Mouse (Mus musculus) small intestine, adult 2 months (tissue): Measurements from ENCODE around the gene Zbtb7b.

Experiments used
- CTCF ChIP-seq: fragments of 200-500 bp; IDR thresholded peaks from 2 replicates; pipeline ENCODE4 v1.5.1; 2012; ENCODE audit warnings: low read depth, mild to moderate bottlenecking, control low read depth, inconsistent platforms, low read length, moderate library complexity, mixed read lengths; ENCODE audit not compliant: insufficient replicate concordance, insufficient read length; ENCODE audit errors: extremely low read depth
- POLR2A ChIP-seq: fragments of 200-500 bp; IDR thresholded peaks from 2 replicates; pipeline ENCODE4 v1.6.1; 2012; ENCODE audit warnings: low read depth, mild to moderate bottlenecking, control low read depth, inconsistent platforms, low read length, moderate library complexity

- TF ChIP-seq CTCF (no peak), POLR2A (no peak)
These were observed 836 bp upstream of the Zbtb7b start for GRCm38 (mm10) chr3:89395419-89395805.
